ENCODE assay signal across 19 mouse cellular contexts in genomic region chr12:100856337-100856736, GRCm38 (mm10).
"Had no signal": no experiment of that assay in that cellular context is flagged by ENCODE, and none has a peak within 500 bp of the region (broad histone marks: within the 10 kb centered on the region; RNA-seq: fewer than 3 reads in every experiment).

No protein-coding gene starts in this region.

- H3K36me3 ChIP-seq: limb, embryonic 12.5 days; limb, embryonic 15.5 days; midbrain, embryonic 12.5 days; midbrain, embryonic 15.5 days; neural tube, embryonic 13.5 days; stomach, embryonic 15.5 days had no signal

- H3K4me3 ChIP-seq: limb, embryonic 12.5 days; limb, embryonic 15.5 days; midbrain, embryonic 12.5 days; midbrain, embryonic 15.5 days; neural tube, embryonic 13.5 days; stomach, embryonic 15.5 days had no signal

- H3K27ac ChIP-seq: limb, embryonic 12.5 days; limb, embryonic 15.5 days; liver, embryonic 14.5 days; macrophage; midbrain, embryonic 12.5 days; midbrain, embryonic 15.5 days; neural tube, embryonic 13.5 days; stomach, embryonic 15.5 days had no signal

- ATAC-seq: liver, postnatal 0 days; lung, postnatal 0 days; midbrain, embryonic 15.5 days had no signal

- H3K4me1 ChIP-seq: limb, embryonic 12.5 days; limb, embryonic 15.5 days; midbrain, embryonic 12.5 days; midbrain, embryonic 15.5 days; neural tube, embryonic 13.5 days; stomach, embryonic 15.5 days had no signal

- H3K9me3 ChIP-seq: limb, embryonic 12.5 days; limb, embryonic 15.5 days; midbrain, embryonic 12.5 days; midbrain, embryonic 15.5 days; neural tube, embryonic 13.5 days; stomach, embryonic 15.5 days had no signal

- H3K27me3 ChIP-seq: limb, embryonic 12.5 days; limb, embryonic 15.5 days; midbrain, embryonic 12.5 days; midbrain, embryonic 15.5 days; neural tube, embryonic 13.5 days; stomach, embryonic 15.5 days had no signal

- H3K9ac ChIP-seq: limb, embryonic 12.5 days; limb, embryonic 15.5 days; liver, embryonic 14.5 days; liver, postnatal 0 days; lung, embryonic 14.5 days; midbrain, embryonic 12.5 days; midbrain, embryonic 15.5 days; neural tube, embryonic 13.5 days; stomach, embryonic 15.5 days had no signal

- DNase-seq: kidney, adult 9 months; kidney, postnatal 14 days; kidney, postnatal 4 days; left cerebral cortex, postnatal 4 days; liver, postnatal 0 days; lung, embryonic 14.5 days; retina, postnatal 1 day; right cerebral cortex, postnatal 4 days; thymus, postnatal 14 days; thymus, postnatal 4 days had no signal
